Mouse (Mus musculus): ENCODE results near the gene Hist1h1d. TPM values are rescaled to one million over a fixed set of nuclear protein-coding genes. Genes with fewer than 3 reads are reported as not detected.
"Not testable (repeated sequence)": the region's sequence is repeated elsewhere in the genome, so short reads cannot be mapped to it uniquely, and the experiment has no call there.

Gene Hist1h1d
- polyA plus RNA-seq, 1 experiment from 2014 or later, result 0.64 TPM

- peaks cover 14% of the 10 kb centered on the region for H3K4me1 ChIP-seq (replicated peaks; ENCODE audit: control insufficient read depth, insufficient read depth, low read length)
- H3K27me3 ChIP-seq (replicated peaks; ENCODE audit: control insufficient read depth, insufficient read depth, low read length), result no peaks in the 10 kb centered on the region
- peak overlapping the region; percentile 59 for H3K4me3 ChIP-seq (ENCODE audit: low read depth, low read length)
- 19% methylated on average over 2 of the region's 2 CpGs for WGBS
- ATAC-seq (replicated peaks; ENCODE audit: low FRiP score, low TSS enrichment, low read depth) (no peak), DNase-seq (ENCODE audit: low spot score) (no peak)
- no peaks in the 10 kb centered on the region for H3K9me3 ChIP-seq (ENCODE audit: control insufficient read depth, low read length)
- H3K27ac ChIP-seq (ENCODE audit: low read depth), result peak overlapping the region; percentile 98
- H3K4me2 ChIP-seq (ENCODE audit: low read length), result peak overlapping the region; percentile 79
- H3K9ac ChIP-seq (ENCODE audit: low read length), result peak overlapping the region; percentile 83
- H3K36me3 ChIP-seq (ENCODE audit: control insufficient read depth, insufficient read depth, low read length), result no peaks in the 10 kb centered on the region
These were observed 19.4 kb downstream of the Hist1h1d start for GRCm38 (mm10) chr13:23572218-23573033.

GRCm38 (mm10) chr13:23573034-23573897, 20.2 kb downstream of the Hist1h1d start:
- 10% methylated on average over 17 of the region's 20 CpGs for WGBS
- Histone ChIP-seq H3K4me3 (ENCODE audit: low read depth, low read length) (peak overlapping the region; percentile 59), H3K27ac (ENCODE audit: low read depth) (peak overlapping the region; percentile 98), H3K9ac (ENCODE audit: low read length) (peak overlapping the region; percentile 83), H3K4me1 (replicated peaks; ENCODE audit: control insufficient read depth, insufficient read depth, low read length) (peaks cover 14% of the 10 kb centered on the region), H3K4me2 (ENCODE audit: low read length) (peak overlapping the region; percentile 79)
- not testable (repeated sequence) for H3K9me3 ChIP-seq (ENCODE audit: control insufficient read depth, low read length); ATAC-seq (replicated peaks; ENCODE audit: low FRiP score, low TSS enrichment, low read depth); H3K36me3 ChIP-seq (ENCODE audit: control insufficient read depth, insufficient read depth, low read length); H3K27me3 ChIP-seq (replicated peaks; ENCODE audit: control insufficient read depth, insufficient read depth, low read length)
- peak; percentile 77 for DNase-seq (ENCODE audit: low spot score)

DNA sequence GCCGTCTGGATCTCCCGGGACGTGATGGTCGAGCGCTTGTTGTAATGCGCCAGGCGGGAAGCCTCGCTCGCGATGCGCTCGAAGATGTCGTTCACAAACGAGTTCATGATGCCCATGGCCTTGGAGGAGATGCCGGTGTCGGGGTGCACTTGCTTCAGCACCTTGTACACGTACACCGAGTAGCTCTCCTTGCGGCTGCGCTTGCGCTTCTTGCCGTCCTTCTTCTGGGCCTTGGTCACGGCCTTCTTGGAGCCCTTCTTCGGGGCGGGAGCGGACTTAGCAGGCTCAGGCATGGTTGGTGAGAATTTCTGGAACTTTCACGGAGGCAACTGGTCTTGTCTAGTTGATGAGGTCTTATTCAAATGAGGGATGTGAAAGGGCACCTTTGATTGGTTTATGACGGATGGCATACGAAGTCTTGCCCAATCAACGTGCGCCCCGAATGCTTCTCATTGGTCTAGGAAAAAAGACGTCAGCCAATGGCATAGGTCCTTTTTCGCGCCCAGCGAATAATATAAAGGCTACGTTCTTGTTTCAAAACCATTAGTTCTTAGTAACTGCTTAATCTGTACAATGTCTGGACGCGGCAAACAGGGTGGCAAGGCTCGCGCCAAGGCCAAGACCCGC, 20.9 kb downstream of the Hist1h1d start, which contains the start of the genes Hist1h2bf and Hist1h2ad:
Gene Hist1h2bf (minus strand): TSS at position 299 of the 627 bp plus-strand sequence.
Gene Hist1h2ad (plus strand): TSS at position 484 of the 627 bp plus-strand sequence.
- Histone ChIP-seq H3K27ac (ENCODE audit: low read depth) (peak within 1 kb of the TSS; percentile 98), H3K4me3 (ENCODE audit: low read depth, low read length) (peak within 1 kb of the TSS; percentile 59), H3K4me1 (replicated peaks; ENCODE audit: control insufficient read depth, insufficient read depth, low read length) (peaks cover 14% of the 10 kb centered on the region), H3K9ac (ENCODE audit: low read length) (peak within 1 kb of the TSS; percentile 83), H3K4me2 (ENCODE audit: low read length) (peak within 1 kb of the TSS; percentile 80)
- H3K36me3 ChIP-seq (ENCODE audit: control insufficient read depth, insufficient read depth, low read length); H3K27me3 ChIP-seq (replicated peaks; ENCODE audit: control insufficient read depth, insufficient read depth, low read length); H3K9me3 ChIP-seq (ENCODE audit: control insufficient read depth, low read length): not testable (repeated sequence)
- ATAC-seq (replicated peaks; ENCODE audit: low FRiP score, low TSS enrichment, low read depth) (peak; percentile 85), DNase-seq (ENCODE audit: low spot score) (peak; percentile 88)
- under 1% methylated on average over 21 of the region's 42 CpGs for WGBS

- Histone ChIP-seq H3K9ac (ENCODE audit: low read length) (peak overlapping the region; percentile 61), H3K4me1 (replicated peaks; ENCODE audit: control insufficient read depth, insufficient read depth, low read length) (peaks cover 14% of the 10 kb centered on the region), H3K4me2 (ENCODE audit: low read length) (peak overlapping the region; percentile 80), H3K4me3 (ENCODE audit: low read depth, low read length) (peak overlapping the region; percentile 59), H3K27ac (ENCODE audit: low read depth) (peak overlapping the region; percentile 98)
- H3K27me3 ChIP-seq (replicated peaks; ENCODE audit: control insufficient read depth, insufficient read depth, low read length); H3K36me3 ChIP-seq (ENCODE audit: control insufficient read depth, insufficient read depth, low read length); DNase-seq (ENCODE audit: low spot score); H3K9me3 ChIP-seq (ENCODE audit: control insufficient read depth, low read length); ATAC-seq (replicated peaks; ENCODE audit: low FRiP score, low TSS enrichment, low read depth): not testable (repeated sequence)
- 0% methylated on average over 6 of the region's 39 CpGs for WGBS
These were observed 21.6 kb downstream of the Hist1h1d start for GRCm38 (mm10) chr13:23574546-23575170.

- peak within 1 kb of the TSS; percentile 86 for H3K9ac ChIP-seq (ENCODE audit: low read length)
- no peaks in the 10 kb centered on the region for H3K9me3 ChIP-seq (ENCODE audit: control insufficient read depth, low read length)
- H3K27ac ChIP-seq (ENCODE audit: low read depth), result peak within 1 kb of the TSS; percentile 80
- peak within 1 kb of the TSS; percentile 80 for H3K4me2 ChIP-seq (ENCODE audit: low read length)
- no peaks in the 10 kb centered on the region for H3K27me3 ChIP-seq (replicated peaks; ENCODE audit: control insufficient read depth, insufficient read depth, low read length)
- H3K36me3 ChIP-seq (ENCODE audit: control insufficient read depth, insufficient read depth, low read length), result no peaks in the 10 kb centered on the region
- under 1% methylated on average over 18 of the region's 18 CpGs for WGBS
- ATAC-seq (replicated peaks; ENCODE audit: low FRiP score, low TSS enrichment, low read depth) (peak; percentile 69), DNase-seq (ENCODE audit: low spot score) (peak; percentile 85)
- peak within 1 kb of the TSS; percentile 38 for H3K4me3 ChIP-seq (ENCODE audit: low read depth, low read length)
- H3K4me1 ChIP-seq (replicated peaks; ENCODE audit: control insufficient read depth, insufficient read depth, low read length), result peaks cover 14% of the 10 kb centered on the region
These were observed 22.3 kb downstream of the Hist1h1d start, which contains the start of gene Hist1h3d for GRCm38 (mm10) chr13:23575271-23575851. Gene Hist1h3d (plus strand): TSS chr13:23575763.

- WGBS, result 2% methylated on average over 8 of the region's 40 CpGs
These were observed 22.8 kb downstream of the Hist1h1d start for GRCm38 (mm10) chr13:23575864-23576313.

GRCm38 (mm10) chr13:23576351-23576881, 23.4 kb downstream of the Hist1h1d start:
- peak overlapping the region; percentile 80 for H3K27ac ChIP-seq (ENCODE audit: low read depth)
- peak overlapping the region; percentile 38 for H3K4me3 ChIP-seq (ENCODE audit: low read depth, low read length)
- H3K9me3 ChIP-seq (ENCODE audit: control insufficient read depth, low read length), result no peaks in the 10 kb centered on the region
- H3K9ac ChIP-seq (ENCODE audit: low read length), result peak overlapping the region; percentile 86
- H3K27me3 ChIP-seq (replicated peaks; ENCODE audit: control insufficient read depth, insufficient read depth, low read length), result no peaks in the 10 kb centered on the region
- H3K4me1 ChIP-seq (replicated peaks; ENCODE audit: control insufficient read depth, insufficient read depth, low read length), result peaks cover 14% of the 10 kb centered on the region
- H3K36me3 ChIP-seq (ENCODE audit: control insufficient read depth, insufficient read depth, low read length), result no peaks in the 10 kb centered on the region
- ATAC-seq (replicated peaks; ENCODE audit: low FRiP score, low TSS enrichment, low read depth) (no peak), DNase-seq (ENCODE audit: low spot score) (peak; percentile 74)
- 5% methylated on average over 7 of the region's 7 CpGs for WGBS
- peak overlapping the region; percentile 80 for H3K4me2 ChIP-seq (ENCODE audit: low read length)

More at GRCm38 (mm10) chr13:23575864-23576313, 22.8 kb downstream of the Hist1h1d start:
- not testable (repeated sequence) for H3K36me3 ChIP-seq (ENCODE audit: control insufficient read depth, insufficient read depth, low read length); ATAC-seq (replicated peaks; ENCODE audit: low FRiP score, low TSS enrichment, low read depth); H3K27me3 ChIP-seq (replicated peaks; ENCODE audit: control insufficient read depth, insufficient read depth, low read length); H3K9me3 ChIP-seq (ENCODE audit: control insufficient read depth, low read length)
- H3K9ac ChIP-seq (ENCODE audit: low read length), result peak overlapping the region; percentile 86
- H3K4me3 ChIP-seq (ENCODE audit: low read depth, low read length), result peak overlapping the region; percentile 38
- peak overlapping the region; percentile 80 for H3K4me2 ChIP-seq (ENCODE audit: low read length)
- H3K4me1 ChIP-seq (replicated peaks; ENCODE audit: control insufficient read depth, insufficient read depth, low read length), result peaks cover 14% of the 10 kb centered on the region
- H3K27ac ChIP-seq (ENCODE audit: low read depth), result peak overlapping the region; percentile 80
- DNase-seq (ENCODE audit: low spot score), result peak; percentile 63

Data from intestine, embryonic 14.5 days (tissue).